Mouse (Mus musculus): ENCODE data around the gene Tmem174. TPM values are rescaled to one million over a fixed set of nuclear protein-coding genes. Genes with fewer than 3 reads are reported as not detected.

The Tmem174 gene
- not detected for polyA plus RNA-seq (2017; shearing (Covaris generic))

GRCm38 (mm10) chr13:98637145-98637544, at the start of gene Tmem174:
Gene Tmem174, minus strand, starts transcription at chr13:98637410.

Other genes starting within 250 kb of the Tmem174 start
- gene Gm10320, start 145.4 kb downstream of the Tmem174 start, polyA plus RNA-seq (2017; shearing (Covaris generic)): under 1 TPM; 0.37 to 0.50 TPM
- 1 to 10 TPM in 1 of 2 experiments, under 1 TPM in 1; 0.55 to 1.6 TPM for gene Tmem171, start 57.4 kb upstream of the Tmem174 start, polyA plus RNA-seq (2017; shearing (Covaris generic))
- 10 to 100 TPM; 35.8 to 66.2 TPM for gene Fcho2, start 178.0 kb upstream of the Tmem174 start, polyA plus RNA-seq (2017; shearing (Covaris generic))